Mouse (Mus musculus) layer of hippocampus, adult 18-20 months (tissue): ENCODE results near the gene Pptc7. TPM values are rescaled to one million over a fixed set of nuclear protein-coding genes. Genes with fewer than 3 reads are reported as not detected.

Experiments
- DNase-seq, 2 experiments: peaks; one replicate each; pipeline ENCODE4 v3.0.0; 2022; ENCODE audit warnings: low spot score in 2 of 2
- total RNA-seq, 2 experiments: library from RNA; stranded (reverse); gene quantifications; 2 replicates each; pipeline ENCODE4 v1.2.3; 2021

Gene Pptc7
- total RNA-seq, 2 experiments from 2014 or later, result 44.9 to 47.9 TPM

DNA sequence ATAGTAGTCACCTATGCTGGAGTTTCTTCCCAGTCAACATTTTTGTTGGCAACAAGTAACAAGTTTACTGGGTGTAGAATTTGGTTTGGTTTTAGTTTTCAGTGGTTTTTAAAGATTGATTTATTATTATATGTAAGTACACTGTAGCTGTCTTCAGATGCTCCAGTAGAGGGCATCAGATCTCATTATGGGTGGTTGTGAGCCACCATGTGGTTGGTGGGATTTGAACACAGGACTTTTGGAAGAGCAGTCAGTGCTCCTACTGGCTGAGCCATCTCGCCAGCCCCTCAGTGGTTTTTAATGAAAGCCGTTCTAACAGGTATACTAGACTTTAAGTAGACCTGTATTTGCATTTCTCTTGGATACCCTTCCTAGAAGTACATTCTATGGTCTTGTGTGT lies 18.2 kb upstream of the Pptc7 start:
- DNase-seq, result no peak

DNA sequence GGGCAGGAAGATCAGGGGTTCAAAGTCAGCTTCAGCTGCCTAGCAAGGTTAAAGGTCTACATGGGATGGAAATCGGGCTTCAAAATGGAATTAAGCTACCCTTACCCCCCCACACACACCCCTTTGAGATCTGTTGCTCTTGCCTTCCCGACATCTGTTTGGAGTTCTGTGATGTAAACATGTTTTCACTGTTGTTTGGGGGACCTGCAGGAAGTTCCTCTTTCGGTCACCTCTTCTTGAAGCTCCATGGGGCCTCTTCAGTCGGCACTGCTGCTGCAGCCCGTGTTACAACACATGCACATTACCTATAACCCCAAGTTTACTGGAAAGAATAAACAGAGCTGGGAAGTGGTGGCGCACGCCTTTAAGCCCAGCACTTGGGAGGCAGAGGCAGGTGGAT lies 17.0 kb upstream of the Pptc7 start:
- DNase-seq, result no peak

DNA sequence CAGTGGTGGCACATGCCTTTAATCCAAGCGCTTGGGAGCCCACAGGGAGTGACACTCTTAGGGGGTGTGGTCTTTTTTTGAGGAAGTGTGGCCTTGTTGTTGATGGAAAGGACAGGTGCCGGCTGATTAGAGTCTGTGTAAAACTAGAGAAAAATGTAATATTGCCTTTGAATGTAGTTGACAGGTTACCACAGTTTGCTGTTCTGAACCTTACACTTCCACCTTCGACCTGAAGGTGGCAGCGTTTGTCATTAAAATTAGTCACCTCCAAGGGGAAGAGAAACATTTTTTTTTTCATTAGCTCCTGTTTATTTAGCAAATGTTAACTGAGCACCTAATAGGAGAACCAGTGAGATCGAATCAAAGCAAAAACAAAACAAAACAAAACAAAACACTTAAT lies 16.3 kb upstream of the Pptc7 start:
- DNase-seq, result peak; percentile 45 to 87

DNA sequence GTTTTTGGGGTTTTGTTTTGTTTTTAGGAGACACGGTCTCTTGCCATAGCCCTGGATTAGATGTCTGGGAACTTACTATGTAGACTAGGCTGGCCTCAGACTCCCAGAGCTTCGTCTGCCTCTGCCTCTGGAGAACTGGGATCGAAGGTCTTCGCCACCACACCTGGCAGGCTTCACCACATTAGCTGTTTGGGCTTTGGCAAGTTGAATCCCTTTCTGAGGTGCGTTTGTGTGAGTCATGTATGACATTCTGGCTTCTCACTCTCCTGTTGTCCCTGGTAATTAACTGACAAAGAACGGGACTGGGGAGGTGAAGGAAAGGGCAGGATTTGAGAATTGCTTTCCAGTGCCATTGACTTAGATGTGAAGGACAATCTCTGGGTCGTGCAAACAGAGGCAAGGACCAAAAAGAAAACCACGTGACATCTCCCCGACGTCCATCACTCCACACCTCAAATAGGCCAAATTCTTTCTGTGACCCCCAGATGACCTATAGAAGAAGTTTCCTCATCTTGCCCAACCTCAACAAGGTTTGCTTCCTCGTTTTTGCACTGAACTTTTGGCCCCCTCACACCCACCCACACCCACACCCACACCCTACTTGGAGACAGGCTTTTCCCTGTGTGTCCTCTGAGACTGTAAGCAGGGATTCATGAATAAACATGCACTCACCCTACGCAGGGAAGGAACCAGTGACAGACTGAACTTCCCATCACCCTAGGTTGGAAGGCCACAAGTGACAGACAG lies 15.1 kb upstream of the Pptc7 start:
- no peak for DNase-seq

DNA sequence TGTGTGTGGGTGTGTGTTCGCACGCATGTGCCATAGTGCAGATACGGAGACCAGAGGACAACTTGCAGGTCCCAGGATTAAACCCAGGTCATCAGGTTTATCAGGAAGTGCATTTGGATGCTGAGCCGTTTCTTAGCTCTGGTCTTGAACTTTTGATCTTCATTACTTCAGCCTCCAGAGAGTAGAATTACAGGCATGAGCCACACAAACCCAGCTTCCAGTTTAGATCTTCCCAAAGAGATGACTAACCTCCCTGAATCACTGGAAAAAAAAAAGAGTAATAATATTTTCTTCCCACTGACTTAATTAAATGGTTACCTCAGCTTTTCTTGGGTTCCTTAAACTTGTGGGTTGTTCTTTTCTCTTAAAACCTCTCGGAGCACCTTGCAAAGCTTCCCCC lies 11.3 kb upstream of the Pptc7 start:
- no peak for DNase-seq

DNA sequence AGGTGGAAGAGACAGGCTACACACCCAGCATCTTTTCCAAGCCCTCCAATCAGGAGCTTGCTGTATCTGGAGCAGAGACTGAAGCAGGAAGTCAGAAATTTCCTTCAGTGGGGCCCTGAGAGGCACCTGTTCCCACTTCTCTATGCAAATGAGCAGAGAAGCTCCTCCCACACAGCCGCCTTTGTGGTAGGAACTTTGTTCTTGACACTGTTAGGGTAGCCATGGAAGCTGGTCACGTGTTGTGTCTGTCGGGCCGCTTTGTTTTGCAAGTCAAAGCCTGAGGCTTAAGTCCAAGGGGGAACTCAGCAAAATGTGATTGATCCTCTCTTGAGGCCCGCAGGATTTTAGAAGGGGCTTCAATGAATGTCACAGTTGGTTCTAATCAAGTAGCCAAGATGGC lies 9.4 kb upstream of the Pptc7 start:
- no peak for DNase-seq

DNA sequence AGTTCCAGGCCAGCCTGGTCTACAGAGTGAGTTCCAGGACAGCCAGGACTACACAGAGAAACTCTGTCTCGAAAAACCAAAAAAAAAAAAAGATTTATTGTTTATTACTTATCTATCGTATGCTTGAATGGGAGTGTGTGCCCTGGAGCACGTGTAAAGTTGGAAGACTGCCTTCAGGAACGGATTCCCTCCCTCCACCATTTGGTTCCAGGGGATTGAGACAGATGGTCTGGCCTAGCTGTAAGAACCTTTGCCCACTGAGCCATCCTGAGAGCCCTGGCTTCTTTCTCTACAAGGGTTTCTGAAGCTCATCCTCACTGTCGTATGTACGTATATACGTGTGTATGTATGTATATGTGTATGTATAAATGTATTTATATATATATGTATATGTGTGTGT lies 5.2 kb upstream of the Pptc7 start:
- no peak for DNase-seq

DNA sequence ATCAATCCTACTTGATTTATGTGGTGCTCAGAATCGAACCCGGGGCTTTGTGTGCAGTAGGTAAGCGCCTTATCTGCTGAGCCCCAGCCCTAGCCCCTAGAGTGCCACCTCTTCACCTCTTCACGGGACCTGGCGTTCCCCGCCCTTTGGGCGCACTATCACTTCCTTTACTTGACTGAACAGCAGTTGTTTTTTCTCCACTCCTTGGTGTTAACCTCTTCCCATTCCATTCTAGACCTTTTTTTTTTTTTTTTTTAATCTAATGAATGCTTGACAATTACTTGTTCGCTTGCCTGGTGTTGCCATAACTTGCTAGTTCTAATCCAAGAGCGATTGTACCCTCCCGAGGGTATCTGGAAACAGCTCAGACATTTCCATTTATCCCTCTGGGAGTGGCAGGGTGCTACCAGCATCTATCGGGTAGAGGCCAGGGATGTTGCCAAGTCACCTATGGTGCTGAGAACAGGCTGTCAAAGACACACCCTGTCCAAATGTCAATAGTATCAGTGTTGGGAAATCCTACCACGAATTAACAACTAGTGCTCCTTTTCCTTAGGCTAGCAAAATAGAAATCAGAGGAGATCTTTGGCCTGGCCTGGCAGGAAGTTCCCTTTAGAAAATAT lies 4.3 kb upstream of the Pptc7 start:
- no peak for DNase-seq

DNA sequence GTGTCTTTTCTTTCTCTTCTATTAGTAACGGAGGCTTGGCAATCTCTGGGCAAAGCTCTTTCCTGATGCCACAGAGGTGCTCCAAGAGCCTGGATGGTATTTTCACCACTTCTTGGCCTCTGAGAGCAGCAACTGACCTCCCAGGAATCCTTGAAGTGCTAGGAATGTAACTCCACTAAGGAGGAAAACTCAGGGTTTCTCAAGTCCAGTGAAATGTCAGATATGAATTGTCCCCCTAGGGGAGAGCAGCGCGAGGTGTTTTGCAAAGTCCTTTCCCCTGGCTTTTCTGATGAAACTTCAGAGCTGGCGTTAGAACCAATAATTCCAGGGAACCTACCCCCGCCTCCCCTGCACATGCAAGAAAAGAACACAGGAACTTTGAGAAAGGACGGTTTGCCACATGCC lies 3.7 kb upstream of the Pptc7 start:
- DNase-seq, result no peak

DNA sequence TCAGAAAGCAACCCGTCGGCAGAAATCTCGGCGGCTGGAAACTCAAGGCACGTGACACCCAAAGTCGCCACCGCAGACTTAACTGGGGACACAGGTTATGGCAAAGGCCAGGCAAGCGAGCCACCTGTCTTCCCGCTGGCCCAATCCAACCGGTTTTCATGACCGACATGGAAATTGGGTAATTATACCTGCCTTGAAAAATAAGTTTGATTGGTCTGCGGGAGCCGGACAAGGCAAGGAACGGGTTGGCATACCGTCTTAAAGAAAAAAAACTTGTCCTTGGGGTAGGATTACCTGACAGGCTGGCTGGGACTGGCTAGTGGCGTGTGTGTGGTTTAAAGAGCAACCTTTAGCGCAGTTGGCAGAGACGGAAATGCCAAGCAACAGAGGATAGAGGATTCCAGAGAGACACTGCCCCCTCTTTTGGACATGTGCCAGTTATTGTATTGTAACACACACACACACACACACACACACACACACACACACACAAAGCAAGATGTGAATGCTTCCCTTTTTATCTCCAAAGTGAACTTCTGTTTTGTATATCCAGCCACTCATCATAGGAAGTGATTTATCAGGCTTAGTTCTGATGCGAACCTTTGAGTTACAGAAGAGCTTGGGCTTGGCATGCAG lies 3.2 kb upstream of the Pptc7 start:
- DNase-seq, result no peak

DNA sequence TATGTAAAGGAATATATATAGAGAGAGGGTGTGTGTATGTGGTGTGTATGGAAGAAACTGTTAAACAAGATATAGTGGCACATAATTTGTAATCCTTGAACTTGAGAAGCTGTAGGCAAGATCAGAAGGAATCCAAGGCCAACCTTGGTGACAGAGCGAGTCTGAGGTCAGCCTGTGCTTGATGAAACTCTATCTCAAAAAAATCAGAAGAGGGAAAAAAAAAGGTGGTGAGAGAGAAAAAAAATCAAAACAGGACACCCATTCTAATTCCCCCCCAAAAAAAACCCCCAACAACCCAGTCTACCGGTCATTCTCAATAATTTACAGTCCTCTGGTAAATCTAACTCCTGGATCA lies 360 bp upstream of the Pptc7 start:
- no peak for DNase-seq

DNA sequence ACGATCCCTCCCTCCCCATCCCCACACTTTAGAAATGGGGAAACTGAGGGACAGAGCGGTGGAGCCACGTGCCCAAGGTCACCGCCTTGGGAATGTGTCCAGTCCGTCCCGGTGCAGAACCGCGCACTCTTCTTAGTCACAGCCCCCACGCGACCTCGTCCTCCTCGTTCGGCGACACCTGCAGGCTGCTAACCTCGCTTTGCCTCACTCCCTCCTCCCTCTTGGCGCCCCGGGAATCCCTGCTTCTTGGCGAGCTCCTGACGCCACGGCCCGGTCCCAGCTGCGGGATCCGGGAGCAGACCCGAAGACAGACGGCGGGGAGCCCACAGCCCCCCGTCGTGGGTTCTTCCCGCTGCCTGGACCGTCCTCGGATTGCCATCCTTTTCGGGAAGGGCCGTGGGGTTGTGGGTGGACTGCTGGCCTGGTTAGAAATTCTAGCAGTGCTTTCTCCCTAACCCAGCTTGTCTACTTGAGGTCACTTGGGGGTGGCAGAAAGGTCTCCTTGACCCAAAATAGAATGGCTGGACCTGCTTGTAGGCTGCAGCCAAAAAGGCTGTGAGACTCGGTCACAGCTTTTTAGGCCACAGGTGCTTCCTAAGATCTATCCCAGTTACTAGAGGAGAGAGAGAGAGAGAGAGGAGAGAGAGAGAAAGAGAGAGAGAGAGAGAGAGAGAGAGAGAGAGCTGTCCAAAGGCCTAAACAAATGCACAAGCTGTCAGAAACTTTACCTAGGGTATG lies 1.0 kb downstream of the Pptc7 start:
- no peak for DNase-seq

DNA sequence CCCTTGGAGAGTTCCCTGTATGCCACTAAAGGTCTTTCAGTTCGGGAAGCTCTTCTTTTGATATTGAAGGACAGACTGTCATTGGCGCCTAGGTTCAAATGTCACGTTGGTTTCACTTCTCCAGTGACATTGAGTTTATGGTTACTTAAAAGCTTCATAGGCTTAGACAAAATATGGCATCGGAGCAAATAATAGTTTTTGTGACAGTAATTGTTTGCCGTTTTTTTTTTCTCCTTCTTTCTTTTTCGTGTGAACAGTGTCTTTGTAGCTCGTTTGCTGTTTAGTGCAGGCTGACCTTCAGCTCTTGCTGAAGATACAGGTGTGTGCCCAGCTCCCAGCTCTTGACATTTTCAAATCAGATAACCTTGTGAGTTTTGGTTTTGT lies 1.6 kb downstream of the Pptc7 start:
- DNase-seq, result no peak

DNA sequence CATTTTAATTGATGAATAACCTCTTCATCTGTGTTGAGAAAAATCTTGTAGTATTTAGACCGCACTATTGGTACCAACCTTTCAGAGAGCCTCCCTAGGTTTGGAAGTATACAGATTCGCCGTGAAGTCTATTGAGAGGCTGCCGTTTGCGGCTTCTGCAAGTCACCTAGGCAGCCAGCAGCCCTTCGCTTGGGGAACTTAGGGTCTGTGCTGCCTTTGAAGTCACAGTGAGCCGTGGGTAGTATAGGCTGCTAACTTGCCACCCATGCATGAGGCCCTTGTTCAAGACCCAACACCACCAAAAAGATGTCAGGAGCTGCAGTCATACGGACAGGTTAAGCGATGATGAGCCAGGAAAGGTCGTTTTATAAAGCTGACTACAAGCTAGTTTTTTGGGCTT lies 2.0 kb downstream of the Pptc7 start:
- no peak for DNase-seq

DNA sequence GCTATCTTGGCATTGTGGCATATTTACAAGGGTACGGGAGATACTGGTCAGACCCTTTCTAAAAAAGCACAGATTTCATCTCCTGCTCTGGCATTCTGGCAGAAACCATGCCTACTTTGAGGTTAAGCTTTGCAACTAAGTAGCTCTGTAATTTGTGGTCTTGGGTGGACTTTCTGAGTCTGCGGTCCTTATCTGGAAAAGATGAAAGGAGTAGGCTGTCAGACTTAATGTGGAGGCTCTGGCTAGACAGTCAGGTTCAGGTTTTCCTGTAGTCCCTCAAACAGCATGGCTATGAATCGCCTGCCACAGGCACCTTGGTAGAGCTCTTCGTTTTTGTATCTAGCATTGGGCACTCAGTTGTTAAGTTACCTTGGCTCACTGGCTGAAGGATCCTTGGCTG lies 2.9 kb downstream of the Pptc7 start:
- no peak for DNase-seq

DNA sequence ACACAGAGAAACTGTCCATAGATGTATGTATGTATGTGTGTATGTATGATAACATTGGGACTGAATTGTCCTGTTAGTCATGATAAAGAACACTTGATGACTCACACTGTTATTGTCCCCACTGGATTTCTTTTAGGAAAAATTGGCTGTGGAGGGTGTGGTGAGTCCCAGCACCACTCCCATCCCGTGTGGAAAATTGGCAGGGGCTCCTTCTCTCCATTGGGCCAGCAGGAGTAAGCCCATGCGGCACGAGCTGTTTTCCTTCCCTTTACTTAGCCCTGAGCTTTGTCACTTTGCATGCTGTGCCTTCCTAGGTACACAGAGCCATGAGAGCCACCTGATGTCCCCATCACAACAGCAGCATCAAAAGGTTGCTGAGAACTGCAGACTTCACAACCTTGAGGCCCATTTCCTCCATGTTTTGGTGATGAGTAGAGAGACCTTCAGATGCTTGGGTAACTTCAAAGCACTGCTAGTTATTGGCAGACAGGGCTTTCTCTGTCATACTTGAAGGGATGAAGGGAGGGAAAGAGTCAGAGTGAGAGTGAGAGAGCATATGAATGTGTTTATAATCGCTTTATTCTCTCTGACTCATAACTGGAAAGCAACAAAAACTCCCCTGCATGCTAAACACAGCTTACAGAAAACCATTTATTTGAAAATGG lies 4.1 kb downstream of the Pptc7 start:
- no peak for DNase-seq

DNA sequence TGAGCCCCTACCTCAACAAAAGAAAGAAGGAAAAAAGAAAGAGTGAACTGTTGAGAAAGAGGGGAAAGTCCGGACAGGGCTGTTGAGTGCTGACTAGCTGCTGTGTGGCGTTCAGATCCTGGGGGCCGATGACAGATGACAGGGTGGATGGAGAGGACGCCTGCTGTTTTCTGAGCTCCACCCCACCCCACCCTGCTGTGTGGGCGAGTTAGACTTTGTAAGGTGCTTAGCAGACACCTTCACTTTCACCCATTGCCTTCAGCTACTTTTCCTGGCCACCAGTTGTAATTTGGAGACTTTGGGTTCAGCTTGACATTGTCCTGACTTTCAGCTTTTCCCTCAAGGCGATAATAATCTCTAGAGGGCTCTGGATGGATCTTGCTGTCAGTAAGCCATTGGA lies 7.0 kb downstream of the Pptc7 start:
- no peak for DNase-seq

DNA sequence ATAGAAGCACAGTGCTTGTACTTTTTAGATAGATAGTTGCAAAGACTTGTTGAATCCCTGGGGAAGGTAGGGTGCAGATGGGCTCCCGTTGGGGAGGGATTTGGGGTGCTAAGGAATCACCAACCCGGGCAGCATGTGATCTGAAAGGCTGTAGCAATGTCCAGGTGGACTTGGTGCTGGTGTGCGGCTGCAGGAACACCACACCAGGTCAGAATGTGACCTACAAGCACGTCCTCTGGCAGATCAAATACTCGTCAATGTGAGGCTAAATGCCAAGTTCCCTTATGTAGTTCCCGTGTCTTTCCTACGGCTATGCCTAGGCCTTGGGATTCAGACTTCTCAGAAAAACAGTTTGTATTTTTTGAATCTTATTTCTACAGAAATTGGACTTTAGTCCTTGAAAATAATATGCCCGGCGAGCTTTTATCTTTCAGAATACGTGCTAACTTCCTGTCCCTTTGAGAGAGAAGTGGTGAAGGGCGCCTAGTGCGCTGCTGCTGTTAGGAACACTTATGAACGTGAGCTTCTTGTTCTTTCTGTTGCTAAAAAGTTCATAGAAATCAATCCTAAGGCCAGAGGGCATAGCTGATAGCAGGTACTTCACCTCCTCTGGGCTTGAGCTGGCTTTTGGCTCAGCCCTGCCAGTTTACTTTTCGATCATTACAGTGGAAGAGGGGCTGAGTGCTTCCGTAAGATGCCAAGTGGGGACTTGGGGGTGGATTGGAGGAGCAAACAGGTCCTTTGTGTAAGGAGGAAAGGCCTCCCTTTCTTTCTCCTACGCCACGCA lies 7.6 kb downstream of the Pptc7 start:
- DNase-seq, result no peak

DNA sequence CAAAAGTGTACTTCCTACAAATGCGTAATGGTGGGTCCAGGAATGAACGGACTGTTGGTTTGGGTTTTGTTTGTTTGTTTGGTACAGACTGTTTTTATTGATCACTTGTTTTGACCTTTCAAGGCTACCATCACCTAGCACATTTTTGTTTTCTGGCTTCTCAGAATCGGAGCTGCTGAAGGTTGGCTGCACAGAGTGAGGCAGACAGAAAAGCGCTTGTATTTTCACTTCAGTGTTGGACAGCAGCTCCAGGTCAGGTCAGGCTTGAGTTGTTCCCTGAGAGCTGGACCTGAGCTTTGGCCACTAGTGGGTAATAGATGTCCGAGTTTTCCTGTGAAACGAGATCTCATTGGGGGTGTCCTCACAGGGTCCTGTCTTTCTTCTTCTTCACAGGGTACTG lies 9.0 kb downstream of the Pptc7 start:
- no peak for DNase-seq

DNA sequence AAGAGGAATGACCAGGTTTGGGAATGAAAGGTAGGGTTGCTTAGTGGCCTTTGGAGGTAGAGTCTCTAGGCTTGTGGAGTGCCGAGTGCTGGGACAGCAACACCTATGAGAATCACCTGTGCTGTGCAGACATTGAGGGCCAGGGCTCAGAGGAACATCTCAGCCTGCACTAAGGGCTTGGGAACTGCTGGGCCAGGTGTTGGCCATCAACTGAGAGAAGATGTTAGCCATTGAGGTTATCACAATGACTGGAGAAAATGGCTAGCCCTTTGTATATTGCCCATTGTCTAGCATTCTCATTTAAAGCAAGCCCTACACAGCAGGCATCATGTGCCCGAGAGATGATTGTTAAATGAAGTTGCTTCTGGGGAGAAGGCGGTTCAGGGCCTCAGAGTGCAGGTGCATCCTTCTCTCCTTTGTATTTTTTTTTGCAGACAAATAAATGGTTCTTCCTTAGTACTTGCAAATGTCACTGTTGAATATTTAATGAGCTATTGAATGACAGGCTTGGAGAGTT lies 10.1 kb downstream of the Pptc7 start:
- DNase-seq, result no peak
